Comparison of ENCODE assay signal across 8 mouse cellular contexts in genomic region chr5:121592816-121593407, GRCm38 (mm10). TPM values are rescaled to one million over a fixed set of nuclear protein-coding genes. Genes with fewer than 3 reads are reported as not detected.
DNase-seq lines count a peak whose midpoint lies in the region; ATAC-seq and TF ChIP-seq lines count a peak whose summit lies in the region.

No protein-coding gene starts in this region.

- H3K9me3 ChIP-seq in heart, embryonic 15.5 days (replicated peaks), result no peaks in the 10 kb centered on the region
- H3K9me3 ChIP-seq in liver, embryonic 14.5 days (ENCODE audit: control insufficient read depth, low read length), result no peaks in the 10 kb centered on the region
- H3K9me3 ChIP-seq in stomach, embryonic 14.5 days (ENCODE audit: control insufficient read depth, low read depth, low read length), result no peaks in the 10 kb centered on the region

- peak; percentile 21; the same call in 1 of the 2 replicates for ATAC-seq in heart, embryonic 15.5 days (replicated peaks; ENCODE audit: insufficient number of reproducible peaks, insufficient read depth, low FRiP score, low read depth)
- peak; percentile 21 for ATAC-seq in liver, embryonic 14.5 days (ENCODE audit: insufficient read depth)
- peak; percentile 40; the same call in 1 of the 2 replicates for ATAC-seq in stomach, embryonic 14.5 days (ENCODE audit: insufficient number of reproducible peaks, insufficient read depth, low FRiP score, low read depth)

- peaks cover 38% of the 10 kb centered on the region for H3K4me1 ChIP-seq in heart, embryonic 15.5 days (replicated peaks)
- H3K4me1 ChIP-seq in liver, embryonic 14.5 days (replicated peaks; ENCODE audit: control insufficient read depth in 2 of 2, insufficient read depth in 2 of 2, low read length in 1 of 2), result peaks cover 15 to 40% of the 10 kb centered on the region in 2 experiments
- H3K4me1 ChIP-seq in stomach, embryonic 14.5 days (ENCODE audit: control insufficient read depth, insufficient read depth, low read length), result peaks cover 9% of the 10 kb centered on the region; the same call in 1 of the 2 replicates

- no peaks in the 10 kb centered on the region for H3K36me3 ChIP-seq in heart, embryonic 15.5 days
- H3K36me3 ChIP-seq in liver, embryonic 14.5 days (replicated peaks; ENCODE audit: control insufficient read depth, insufficient read depth, low read depth), result no peaks in the 10 kb centered on the region
- no peaks in the 10 kb centered on the region for H3K36me3 ChIP-seq in stomach, embryonic 14.5 days (ENCODE audit: control insufficient read depth, insufficient read depth, low read length)

- no peak for TF ChIP-seq CTCF in liver, embryonic 14.5 days (IDR thresholded peaks at IDR 0.05; ENCODE audit: low read depth)

- 6% methylated on average over 33 of the region's 33 CpGs for WGBS in heart, embryonic 15.5 days
- 4% methylated on average over 33 of the region's 33 CpGs for WGBS in liver, embryonic 14.5 days (ENCODE audit: insufficient replicate concordance)
- 3% methylated on average over 33 of the region's 33 CpGs for WGBS in stomach, embryonic 14.5 days

- H3K4me3 ChIP-seq in heart, embryonic 15.5 days, result peak overlapping the region; percentile 61
- peak overlapping the region; percentile 68 to 75 for H3K4me3 ChIP-seq in liver, embryonic 14.5 days (ENCODE audit: insufficient read depth in 1 of 2, low read depth in 2 of 2, low read length in 2 of 2)
- H3K4me3 ChIP-seq in stomach, embryonic 14.5 days (ENCODE audit: low read depth, low read length), result peak overlapping the region; percentile 71

- peak overlapping the region; percentile 64 for H3K9ac ChIP-seq in heart, embryonic 15.5 days
- peak overlapping the region; percentile 83 for H3K9ac ChIP-seq in liver, embryonic 14.5 days (replicated peaks)
- H3K9ac ChIP-seq in stomach, embryonic 14.5 days (replicated peaks; ENCODE audit: low read depth, low read length), result peak overlapping the region; percentile 62

- intact Hi-C loops in left cerebral cortex, postnatal 10 days (cut with DNase I), result no loop called here

- peak overlapping the region; percentile 41 for H3K27ac ChIP-seq in heart, embryonic 15.5 days
- H3K27ac ChIP-seq in liver, embryonic 14.5 days, result peak overlapping the region; percentile 47; the same call in 1 of the 2 replicates
- H3K27ac ChIP-seq in stomach, embryonic 14.5 days (ENCODE audit: low read length), result peak overlapping the region; percentile 74; the same call in 1 of the 2 replicates

- no peak for TF ChIP-seq EP300 in liver, embryonic 14.5 days (IDR thresholded peaks at IDR 0.05; ENCODE audit: low read depth)

- H3K4me2 ChIP-seq in heart, embryonic 15.5 days, result peak overlapping the region; percentile 89
- H3K4me2 ChIP-seq in liver, embryonic 14.5 days (ENCODE audit: low read depth), result peak overlapping the region; percentile 93
- peak overlapping the region; percentile 95 for H3K4me2 ChIP-seq in stomach, embryonic 14.5 days (replicated peaks; ENCODE audit: low read depth, low read length)

- DNase-seq in kidney, adult 9 months, result peak; percentile 35
- DNase-seq in kidney, adult 8-10 months, result no peak
- peak; percentile 23 for DNase-seq in ZHBTc4 (ENCODE audit: low read depth, low spot score)
- DNase-seq in liver, embryonic 14.5 days (ENCODE audit: low read depth in 3 of 3, low spot score in 3 of 3), result no peak
- DNase-seq in urinary bladder, postnatal 4 days (ENCODE audit: low spot score in 2 of 2), result no peak
- DNase-seq in left cerebral cortex, postnatal 10 days (ENCODE audit: extremely low spot score in 1 of 2, low spot score in 2 of 2), result no peak

- H3K27me3 ChIP-seq in heart, embryonic 15.5 days, result no peaks in the 10 kb centered on the region
- H3K27me3 ChIP-seq in liver, embryonic 14.5 days (ENCODE audit: control insufficient read depth, insufficient read depth, low read length), result no peaks in the 10 kb centered on the region
- H3K27me3 ChIP-seq in stomach, embryonic 14.5 days (ENCODE audit: control insufficient read depth, insufficient read depth, low read length), result no peaks in the 10 kb centered on the region

RNA-seq across cellular contexts. Expression of gene Aldh2, which starts 0.7 kb away (rescaled TPM):
- 95.0 and 119 TPM in 2 replicates for polyA plus RNA-seq in heart, embryonic 15.5 days (2015; fragmentation: Nextera tagmentation; extraction: Ambion mirVana)
- 113 and 157 TPM in 2 replicates for polyA plus RNA-seq in liver, embryonic 14.5 days (2012; rRNA removed)
- 48.1 and 61.7 TPM in 2 replicates for polyA plus RNA-seq in liver, embryonic 14.5 days (2014; fragmentation: Nextera tagmentation; extraction: Ambion mirVana)
- 68.4 and 74.6 TPM in 2 replicates for polyA plus RNA-seq in stomach, embryonic 14.5 days (2014; fragmentation: Nextera tagmentation; extraction: Ambion mirVana)
- 10 to 100 TPM; 71.5 to 72.7 TPM for total RNA-seq in left cerebral cortex, postnatal 10 days (2021)

RNA-seq across cellular contexts. Expression of gene Acad12, which starts 25.8 kb away (rescaled TPM):
- polyA plus RNA-seq in heart, embryonic 15.5 days (2015; fragmentation: Nextera tagmentation; extraction: Ambion mirVana), result 6.0 and 6.1 TPM in 2 replicates
- polyA plus RNA-seq in liver, embryonic 14.5 days (2012; rRNA removed), result 0.81 and 1.1 TPM in 2 replicates
- polyA plus RNA-seq in liver, embryonic 14.5 days (2014; fragmentation: Nextera tagmentation; extraction: Ambion mirVana), result 0.69 and 0.87 TPM in 2 replicates
- 2.2 and 2.7 TPM in 2 replicates for polyA plus RNA-seq in stomach, embryonic 14.5 days (2014; fragmentation: Nextera tagmentation; extraction: Ambion mirVana)
- 1 to 10 TPM; 4.0 to 5.4 TPM for total RNA-seq in left cerebral cortex, postnatal 10 days (2021)

RNA-seq across cellular contexts. Expression of gene Mapkapk5, which starts 47.2 kb away (rescaled TPM):
- polyA plus RNA-seq in heart, embryonic 15.5 days (2015; fragmentation: Nextera tagmentation; extraction: Ambion mirVana), result 30.5 and 33.1 TPM in 2 replicates
- polyA plus RNA-seq in liver, embryonic 14.5 days (2012; rRNA removed), result 27.2 and 43.4 TPM in 2 replicates
- 22.8 and 31.4 TPM in 2 replicates for polyA plus RNA-seq in liver, embryonic 14.5 days (2014; fragmentation: Nextera tagmentation; extraction: Ambion mirVana)
- polyA plus RNA-seq in stomach, embryonic 14.5 days (2014; fragmentation: Nextera tagmentation; extraction: Ambion mirVana), result 52.9 and 56.3 TPM in 2 replicates
- 10 to 100 TPM; 78.6 to 79.8 TPM for total RNA-seq in left cerebral cortex, postnatal 10 days (2021)

RNA-seq across cellular contexts. Expression of gene Adam1a, which starts 47.6 kb away (rescaled TPM):
- polyA plus RNA-seq in heart, embryonic 15.5 days (2015; fragmentation: Nextera tagmentation; extraction: Ambion mirVana), result 0.86 and 0.91 TPM in 2 replicates
- polyA plus RNA-seq in liver, embryonic 14.5 days (2012; rRNA removed), result 1.5 and 1.6 TPM in 2 replicates
- 0.20 and 0.28 TPM in 2 replicates for polyA plus RNA-seq in liver, embryonic 14.5 days (2014; fragmentation: Nextera tagmentation; extraction: Ambion mirVana)
- polyA plus RNA-seq in stomach, embryonic 14.5 days (2014; fragmentation: Nextera tagmentation; extraction: Ambion mirVana), result 2.2 and 3.3 TPM in 2 replicates
- 1 to 10 TPM; 8.1 to 8.2 TPM for total RNA-seq in left cerebral cortex, postnatal 10 days (2021)

RNA-seq across cellular contexts. Expression of gene Gm42878, which starts 47.6 kb away (rescaled TPM):
- 0.18 TPM in 1 of 2 replicates, not detected in the other for polyA plus RNA-seq in heart, embryonic 15.5 days (2015; fragmentation: Nextera tagmentation; extraction: Ambion mirVana)
- 0.07 TPM in 1 of 2 replicates, not detected in the other for polyA plus RNA-seq in liver, embryonic 14.5 days (2012; rRNA removed)
- polyA plus RNA-seq in liver, embryonic 14.5 days (2014; fragmentation: Nextera tagmentation; extraction: Ambion mirVana), result not detected in 2 replicates
- polyA plus RNA-seq in stomach, embryonic 14.5 days (2014; fragmentation: Nextera tagmentation; extraction: Ambion mirVana), result 0.87 TPM in 1 of 2 replicates, not detected in the other
- not detected for total RNA-seq in left cerebral cortex, postnatal 10 days (2021)

Comparison
In these comparisons a context has a peak if more than half of its experiments do, and no peak if none do; other contexts are left out.
1. DNase-seq: peak in kidney, adult 9 months (single experiment) and ZHBTc4 (single experiment); none in kidney, adult 8-10 months (0 of 2), liver, embryonic 14.5 days (0 of 3), urinary bladder, postnatal 4 days (0 of 2) and left cerebral cortex, postnatal 10 days (0 of 2).
2. Peak in every context shown above with its lines, with median percentiles within 50 percentile points of each other: ATAC-seq, H3K27ac ChIP-seq, H3K4me2 ChIP-seq, H3K4me3 ChIP-seq and H3K9ac ChIP-seq.